Mouse (Mus musculus) spleen, adult 18-20 months (tissue): ENCODE measurements around the gene Gpank1.

Source experiments
- DNase-seq, 2 experiments: peaks; one replicate each; pipeline ENCODE4 v3.0.0; 2022; ENCODE audit warnings: mixed read lengths in 2 of 2

The Gpank1 gene

GRCm38 (mm10) chr17:35162730-35163129, 41.5 kb downstream of the Gpank1 start:
- DNase-seq: no peak

- DNase-seq: no peak
Measured at GRCm38 (mm10) chr17:35163326-35164081, 42.2 kb downstream of the Gpank1 start.

- no peak for DNase-seq
Measured at GRCm38 (mm10) chr17:35164218-35164567, 42.9 kb downstream of the Gpank1 start.

- peak; percentile 94 for DNase-seq
Measured at GRCm38 (mm10) chr17:35164568-35165450, 43.6 kb downstream of the Gpank1 start, which contains the start of gene Prrc2a. Gene Prrc2a (minus strand): TSS chr17:35164897.

GRCm38 (mm10) chr17:35165451-35166155, 44.3 kb downstream of the Gpank1 start:
- no peak for DNase-seq

GRCm38 (mm10) chr17:35166352-35167035, 45.2 kb downstream of the Gpank1 start:
- DNase-seq: peak in 1 of 2 experiments; percentile 69

GRCm38 (mm10) chr17:35167794-35168193, 46.5 kb downstream of the Gpank1 start:
- DNase-seq: no peak

- no peak for DNase-seq
Measured at GRCm38 (mm10) chr17:35168541-35169207, 47.4 kb downstream of the Gpank1 start.

- DNase-seq: peak; percentile 32 to 57
Measured at GRCm38 (mm10) chr17:35172445-35173234, 51.4 kb downstream of the Gpank1 start.

- peak; percentile 46 to 59 for DNase-seq
Measured at GRCm38 (mm10) chr17:35173329-35173728, 52.1 kb downstream of the Gpank1 start.
